Mouse (Mus musculus): ENCODE results near the gene Gfod1. TPM values are rescaled to one million over a fixed set of nuclear protein-coding genes. Genes with fewer than 3 reads are reported as not detected.
A peak's percentile ranks its signal among the peaks of the same experiment; 100 is the strongest.

Gfod1 gene
- total and polyA plus RNA-seq, 2 experiments from 2014 or later, result 3.0 to 16.6 TPM

DNA sequence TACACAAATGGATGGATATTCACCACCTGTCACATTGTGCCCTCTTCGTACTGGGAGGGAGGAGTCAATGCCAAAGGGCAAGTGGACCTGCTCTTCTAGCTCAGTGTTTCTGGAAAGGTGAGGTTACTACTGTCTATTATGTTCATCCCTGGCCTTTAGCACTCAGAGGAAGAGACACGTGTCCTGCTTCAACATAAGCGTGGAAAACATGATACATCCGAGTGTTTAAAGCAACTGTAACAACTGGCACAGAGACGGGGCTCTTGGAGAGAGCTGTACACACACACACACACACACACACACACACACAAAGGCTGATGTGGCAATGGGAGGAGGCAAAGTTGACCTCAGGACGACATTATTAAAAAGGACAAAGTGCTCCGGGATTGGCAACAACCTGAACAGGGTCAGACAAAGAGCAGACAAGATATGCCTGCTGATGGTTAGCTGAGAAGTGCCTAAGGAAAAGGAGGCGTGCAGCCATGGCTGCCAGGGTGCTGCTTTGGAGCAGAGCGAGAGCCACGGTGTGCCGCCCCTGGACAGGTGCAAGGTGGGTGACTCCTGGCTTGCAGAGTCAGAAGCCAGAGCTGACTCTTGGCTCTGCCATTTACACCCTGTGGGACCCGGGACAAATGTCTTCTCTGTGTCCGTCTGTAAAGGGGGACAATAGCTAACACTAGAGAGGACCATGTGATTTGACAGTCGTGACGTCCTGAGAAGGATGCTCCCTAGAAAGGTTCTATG is 1.4 kb upstream of the Gfod1 start:
- Histone ChIP-seq H3K4me2 (ENCODE audit: low read depth) (no peak overlapping the region), H3K9ac (no peak overlapping the region), H3K36me3 (ENCODE audit: insufficient read depth) (no peaks in the 10 kb centered on the region), H3K9me3 (ENCODE audit: low read length) (no peaks in the 10 kb centered on the region), H3K27me3 (ENCODE audit: insufficient read depth, low read length) (no peaks in the 10 kb centered on the region), H3K4me3 (ENCODE audit: low read depth, low read length) (no peak overlapping the region), H3K4me1 (ENCODE audit: insufficient read depth) (peaks cover 20% of the 10 kb centered on the region), H3K27ac (ENCODE audit: low read depth, low read length) (no peak overlapping the region)
- no peak for ATAC-seq
- 76% methylated on average over 15 of the region's 15 CpGs for WGBS
- TF ChIP-seq CTCF (IDR thresholded peaks at IDR 0.05; ENCODE audit: low read depth), result no peak
- DNase-seq, result no peak

DNA sequence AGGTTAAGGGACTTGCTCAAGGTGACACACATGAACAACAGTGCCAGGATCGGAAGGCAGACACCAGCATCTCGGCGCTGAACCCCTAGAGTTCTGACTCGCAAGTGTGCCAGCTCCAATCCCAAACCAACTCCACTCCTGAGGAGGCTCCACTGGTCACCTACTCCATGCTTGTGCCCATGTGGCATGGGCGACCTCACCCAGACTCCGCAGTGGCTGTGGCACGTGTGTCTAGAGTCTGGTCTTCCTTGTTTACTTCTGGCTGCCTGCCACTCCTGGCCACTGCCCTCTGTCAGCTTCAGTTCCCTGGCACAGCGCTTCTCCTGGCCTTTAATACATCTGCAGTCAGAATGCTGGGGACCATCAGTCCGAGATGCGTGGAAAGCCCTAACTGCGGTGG is 728 bp upstream of the Gfod1 start:
- Histone ChIP-seq H3K9me3 (ENCODE audit: low read length) (no peaks in the 10 kb centered on the region), H3K27me3 (ENCODE audit: insufficient read depth, low read length) (no peaks in the 10 kb centered on the region), H3K36me3 (ENCODE audit: insufficient read depth) (no peaks in the 10 kb centered on the region), H3K4me3 (ENCODE audit: low read depth, low read length) (peak overlapping the region; percentile 79), H3K9ac (peak overlapping the region; percentile 81; the same call in 1 of the 2 replicates), H3K4me2 (ENCODE audit: low read depth) (peak overlapping the region; percentile 77), H3K4me1 (ENCODE audit: insufficient read depth) (peaks cover 26% of the 10 kb centered on the region), H3K27ac (ENCODE audit: low read depth, low read length) (peak overlapping the region; percentile 82; the same call in 1 of the 2 replicates)
- WGBS, result 14% methylated on average over 11 of the region's 11 CpGs
- DNase-seq (no peak), ATAC-seq (peak; percentile 0; the same call in 1 of the 2 replicates)
- no peak for TF ChIP-seq CTCF (IDR thresholded peaks at IDR 0.05; ENCODE audit: low read depth)

GRCm38 (mm10) chr13:43303161-43303965 is 609 bp downstream of the Gfod1 start:
- Histone ChIP-seq H3K27me3 (ENCODE audit: insufficient read depth, low read length) (no peaks in the 10 kb centered on the region), H3K4me1 (ENCODE audit: insufficient read depth) (peaks cover 26% of the 10 kb centered on the region), H3K9me3 (ENCODE audit: low read length) (no peaks in the 10 kb centered on the region), H3K36me3 (ENCODE audit: insufficient read depth) (no peaks in the 10 kb centered on the region), H3K4me3 (ENCODE audit: low read depth, low read length) (peak overlapping the region; percentile 79), H3K27ac (ENCODE audit: low read depth, low read length) (peak overlapping the region; percentile 82), H3K4me2 (ENCODE audit: low read depth) (peak overlapping the region; percentile 77), H3K9ac (peak overlapping the region; percentile 81)
- peak; percentile 76 for DNase-seq
- ATAC-seq, result peak; percentile 47
- TF ChIP-seq CTCF (IDR thresholded peaks at IDR 0.05; ENCODE audit: low read depth), result no peak
- under 1% methylated on average over 76 of the region's 78 CpGs for WGBS

DNA sequence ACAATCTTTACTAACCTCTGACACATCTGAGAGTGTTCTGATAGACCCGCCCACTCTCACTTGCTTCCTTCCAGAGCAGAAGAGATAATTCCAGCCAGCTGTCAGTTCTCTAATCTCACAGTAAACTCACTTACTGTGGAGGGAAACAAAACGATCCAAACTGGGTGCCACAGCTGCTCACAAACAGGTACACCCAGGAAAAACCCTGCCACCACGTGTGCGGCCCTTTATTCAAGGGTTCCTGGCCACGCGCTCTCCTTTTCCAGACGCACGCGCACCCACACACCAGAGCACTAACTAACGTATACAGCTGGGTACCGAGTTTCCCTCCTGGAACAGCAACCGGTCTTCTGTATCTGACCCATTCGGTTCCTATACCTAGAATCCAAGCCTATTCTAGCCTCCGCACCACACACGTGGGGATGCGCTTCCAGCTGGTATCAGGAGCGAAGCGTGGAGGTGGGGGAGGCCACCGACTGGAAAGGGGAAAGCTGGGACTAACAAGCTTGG is 1.3 kb downstream of the Gfod1 start:
- H3K4me2 ChIP-seq (ENCODE audit: low read depth), result peak overlapping the region; percentile 77
- no peaks in the 10 kb centered on the region for H3K36me3 ChIP-seq (ENCODE audit: insufficient read depth)
- no peaks in the 10 kb centered on the region for H3K27me3 ChIP-seq (ENCODE audit: insufficient read depth, low read length)
- peak overlapping the region; percentile 81 for H3K9ac ChIP-seq
- H3K4me3 ChIP-seq (ENCODE audit: low read depth, low read length), result peak overlapping the region; percentile 79
- peak overlapping the region; percentile 82 for H3K27ac ChIP-seq (ENCODE audit: low read depth, low read length)
- no peaks in the 10 kb centered on the region for H3K9me3 ChIP-seq (ENCODE audit: low read length)
- under 1% methylated on average over 19 of the region's 19 CpGs for WGBS
- no peak for DNase-seq
- ATAC-seq, result peak; percentile 8
- peaks cover 26% of the 10 kb centered on the region for H3K4me1 ChIP-seq (ENCODE audit: insufficient read depth)
- TF ChIP-seq CTCF (IDR thresholded peaks at IDR 0.05; ENCODE audit: low read depth), result no peak

GRCm38 (mm10) chr13:43302239-43302638 is 1.7 kb downstream of the Gfod1 start:
- Histone ChIP-seq H3K4me3 (ENCODE audit: low read depth, low read length) (peak overlapping the region; percentile 79), H3K9me3 (ENCODE audit: low read length) (no peaks in the 10 kb centered on the region), H3K9ac (peak overlapping the region; percentile 81), H3K27me3 (ENCODE audit: insufficient read depth, low read length) (no peaks in the 10 kb centered on the region), H3K36me3 (ENCODE audit: insufficient read depth) (no peaks in the 10 kb centered on the region), H3K4me2 (ENCODE audit: low read depth) (peak overlapping the region; percentile 77), H3K27ac (ENCODE audit: low read depth, low read length) (peak overlapping the region; percentile 82; the same call in 1 of the 2 replicates), H3K4me1 (ENCODE audit: insufficient read depth) (peaks cover 26% of the 10 kb centered on the region)
- ATAC-seq (no peak), DNase-seq (peak; percentile 73)
- 3% methylated on average over 11 of the region's 11 CpGs for WGBS
- peak; percentile 25; the same call in 1 of the 2 replicates for TF ChIP-seq CTCF (IDR thresholded peaks at IDR 0.05; ENCODE audit: low read depth)

DNA sequence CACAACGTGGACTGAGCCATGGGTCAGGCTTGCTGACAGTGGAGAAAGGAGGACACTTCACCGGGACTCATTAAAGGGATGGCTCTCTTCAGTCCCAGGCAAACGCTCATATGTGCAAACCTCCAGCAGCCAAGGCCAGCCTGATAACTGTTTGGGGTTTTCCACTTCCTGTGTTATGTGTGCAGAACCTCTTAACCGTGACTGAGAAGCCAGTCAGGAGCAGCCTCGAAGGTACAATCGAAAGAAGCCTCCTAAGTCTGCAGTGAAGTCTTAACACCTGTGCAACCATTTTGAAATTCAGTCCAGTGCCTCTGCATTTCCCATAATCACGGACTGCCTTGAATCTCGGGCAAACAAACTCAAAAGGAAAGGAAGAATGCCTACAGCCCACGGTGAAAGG is 3.1 kb downstream of the Gfod1 start:
- WGBS, result 35% methylated on average over 9 of the region's 9 CpGs
- Histone ChIP-seq H3K4me1 (ENCODE audit: insufficient read depth) (peaks cover 26% of the 10 kb centered on the region), H3K36me3 (ENCODE audit: insufficient read depth) (no peaks in the 10 kb centered on the region), H3K27ac (ENCODE audit: low read depth, low read length) (no peak overlapping the region), H3K9ac (0 out of 2 replicates have a peak overlapping the region, but pooled peaks have one; percentile 22), H3K9me3 (ENCODE audit: low read length) (no peaks in the 10 kb centered on the region), H3K27me3 (ENCODE audit: insufficient read depth, low read length) (no peaks in the 10 kb centered on the region), H3K4me3 (ENCODE audit: low read depth, low read length) (peak overlapping the region; percentile 79), H3K4me2 (ENCODE audit: low read depth) (peak overlapping the region; percentile 77)
- no peak for DNase-seq
- TF ChIP-seq CTCF (IDR thresholded peaks at IDR 0.05; ENCODE audit: low read depth), result no peak
- no peak for ATAC-seq
